Mouse (Mus musculus) small intestine, adult 2 months (tissue): ENCODE results near the gene Pgam1. TPM values are rescaled to one million over a fixed set of nuclear protein-coding genes. Genes with fewer than 3 reads are reported as not detected.
"Not testable (repeated sequence)": the region's sequence is repeated elsewhere in the genome, so short reads cannot be mapped to it uniquely, and the experiment has no call there.

Source experiments
- H3K27ac ChIP-seq: fragments of 200-500 bp; 2 replicates; pipeline ENCODE4 v1.5.1; 2012; ENCODE audit warnings: low read depth, low read length, control low read depth, inconsistent platforms; ENCODE audit not compliant: insufficient read depth
- H3K27me3 ChIP-seq: fragments of 200-500 bp; 2 replicates; pipeline ENCODE4 v1.6.1; 2012; ENCODE audit warnings: mild to moderate bottlenecking, moderate library complexity, low read length, inconsistent platforms; ENCODE audit not compliant: control insufficient read depth, insufficient read depth
- H3K36me3 ChIP-seq: fragments of 200-500 bp; 2 replicates; pipeline ENCODE4 v1.6.1; 2012; ENCODE audit warnings: mild to moderate bottlenecking, low read length, control low read depth, inconsistent platforms; ENCODE audit not compliant: control insufficient read depth, insufficient read depth
- H3K4me1 ChIP-seq: fragments of 200-500 bp; 2 replicates; pipeline ENCODE4 v1.6.1; 2012; ENCODE audit warnings: low read length, inconsistent platforms, mixed read lengths; ENCODE audit not compliant: control insufficient read depth, insufficient read depth, insufficient read length
- H3K4me3 ChIP-seq: fragments of 200-500 bp; 2 replicates; pipeline ENCODE4 v1.5.1; 2012; ENCODE audit warnings: low read depth, mild to moderate bottlenecking, control low read depth, inconsistent platforms, low read length, moderate library complexity
- CTCF ChIP-seq: fragments of 200-500 bp; IDR thresholded peaks from 2 replicates; pipeline ENCODE4 v1.5.1; 2012; ENCODE audit warnings: low read depth, mild to moderate bottlenecking, control low read depth, inconsistent platforms, low read length, moderate library complexity, mixed read lengths; ENCODE audit not compliant: insufficient replicate concordance, insufficient read length; ENCODE audit errors: extremely low read depth
- POLR2A ChIP-seq: fragments of 200-500 bp; IDR thresholded peaks from 2 replicates; pipeline ENCODE4 v1.6.1; 2012; ENCODE audit warnings: low read depth, mild to moderate bottlenecking, control low read depth, inconsistent platforms, low read length, moderate library complexity
- WGBS: fragments of 180-500 bp; shearing (Covaris S2); methylation state at CpG from one replicate; pipeline ENCODE4 v1.1.7; 2018; 5-methylcytosine and 5-hydroxymethylcytosine counted together
- polyA plus RNA-seq: library from polyadenylated mRNA; depleted of rRNA; stranded (reverse); fragments of >200 nt; gene quantifications from 2 replicates; pipeline ENCODE4 v1.2.3, GENCODE M21; 2012; rRNA removed

Pgam1 gene
- polyA plus RNA-seq = 159 and 216 TPM in 2 replicates

GRCm38 (mm10) chr19:41911178-41912073, at the start of gene Pgam1:
TSS of gene Pgam1 (plus strand) at chr19:41911923.
- Histone ChIP-seq H3K4me3 (peak within 1 kb of the TSS; percentile 98), H3K27me3 (no peaks in the 10 kb centered on the region), H3K36me3 (peaks cover 14% of the 10 kb centered on the region), H3K27ac (peak within 1 kb of the TSS; percentile 94), H3K4me1 (peaks cover 12% of the 10 kb centered on the region; the same call in 1 of the 2 replicates)
- TF ChIP-seq POLR2A (no peak), CTCF (no peak)
- WGBS = 3% methylated on average over 51 of the region's 54 CpGs

- TF ChIP-seq POLR2A (no peak), CTCF (no peak)
- H3K27ac ChIP-seq = no peak overlapping the region
- H3K4me3 ChIP-seq = no peak overlapping the region
- H3K27me3 ChIP-seq = no peaks in the 10 kb centered on the region
- H3K36me3 ChIP-seq = peaks cover 39% of the 10 kb centered on the region
- 71% methylated on average over 8 of the region's 8 CpGs for WGBS
- no peaks in the 10 kb centered on the region for H3K4me1 ChIP-seq
Measured at GRCm38 (mm10) chr19:41866707-41867106, 45.0 kb upstream of the Pgam1 start.

GRCm38 (mm10) chr19:41869296-41869695, 42.4 kb upstream of the Pgam1 start:
- Histone ChIP-seq H3K4me1 (no peaks in the 10 kb centered on the region), H3K27me3 (no peaks in the 10 kb centered on the region), H3K27ac (no peak overlapping the region), H3K36me3 (peaks cover 38% of the 10 kb centered on the region), H3K4me3 (no peak overlapping the region)
- TF ChIP-seq CTCF (no peak), POLR2A (no peak)
- WGBS = 95% methylated on average over 5 of the region's 5 CpGs

DNA sequence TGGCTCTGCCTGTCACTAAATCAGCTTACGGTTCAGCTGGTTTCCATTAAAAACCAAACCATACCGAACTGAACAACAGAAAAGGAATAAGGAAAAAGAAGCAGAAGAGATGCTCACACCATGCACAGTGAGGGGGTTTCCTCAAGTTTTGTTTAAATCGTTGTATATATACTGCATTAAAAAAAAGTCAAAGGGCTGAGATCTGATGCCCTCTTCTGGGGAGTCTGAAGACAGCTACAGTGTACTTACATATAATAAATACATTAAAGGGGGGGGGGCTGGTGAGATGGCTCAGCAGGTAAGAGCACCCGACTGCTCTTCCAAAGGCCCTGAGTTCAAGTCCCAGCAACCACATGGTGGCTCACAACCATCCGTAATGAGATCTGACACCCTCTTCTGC, 41.8 kb upstream of the Pgam1 start:
- peaks cover 38% of the 10 kb centered on the region for H3K36me3 ChIP-seq
- not testable (repeated sequence) for H3K4me3 ChIP-seq, H3K4me1 ChIP-seq, H3K27me3 ChIP-seq, H3K27ac ChIP-seq
- 64% methylated on average over 5 of the region's 5 CpGs for WGBS

- Histone ChIP-seq H3K27ac (no peak overlapping the region), H3K36me3 (peaks cover 36% of the 10 kb centered on the region), H3K4me1 (no peaks in the 10 kb centered on the region), H3K4me3 (no peak overlapping the region), H3K27me3 (no peaks in the 10 kb centered on the region)
- TF ChIP-seq POLR2A (no peak), CTCF (no peak)
- 91% methylated on average over 2 of the region's 2 CpGs for WGBS
Measured at GRCm38 (mm10) chr19:41872285-41872684, 39.4 kb upstream of the Pgam1 start.

GRCm38 (mm10) chr19:41874356-41874755, 37.4 kb upstream of the Pgam1 start:
- H3K36me3 ChIP-seq = peaks cover 36% of the 10 kb centered on the region
- H3K27me3 ChIP-seq = no peaks in the 10 kb centered on the region
- no peak for TF ChIP-seq CTCF
- H3K4me3 ChIP-seq = no peak overlapping the region
- 92% methylated on average over 14 of the region's 14 CpGs for WGBS
- no peaks in the 10 kb centered on the region for H3K4me1 ChIP-seq
- H3K27ac ChIP-seq = no peak overlapping the region

DNA sequence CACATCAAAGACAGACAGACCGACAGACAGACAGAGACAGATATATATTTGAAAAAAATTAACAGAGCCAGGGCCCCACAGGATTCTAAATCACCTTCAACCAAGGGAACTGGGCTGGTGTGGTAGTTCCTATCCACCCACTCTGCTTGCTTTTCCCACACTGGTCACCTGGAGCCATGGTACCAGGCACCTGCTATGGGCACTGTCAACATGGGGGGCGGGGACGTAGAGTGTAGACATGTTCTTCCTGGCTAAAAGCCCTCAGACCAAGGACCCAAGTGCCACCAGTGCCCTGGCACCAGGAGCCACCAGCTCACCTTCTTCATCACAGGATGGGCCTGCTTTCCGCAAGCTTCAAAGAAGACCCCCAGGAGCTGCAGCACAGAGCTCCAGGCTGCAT, 29.9 kb upstream of the Pgam1 start:
- no peak for TF ChIP-seq POLR2A
- no peak for TF ChIP-seq CTCF
- Histone ChIP-seq H3K4me3 (no peak overlapping the region), H3K4me1 (no peaks in the 10 kb centered on the region; the same call in 1 of the 2 replicates), H3K36me3 (peaks cover 33% of the 10 kb centered on the region), H3K27ac (no peak overlapping the region), H3K27me3 (no peaks in the 10 kb centered on the region)
- WGBS = 94% methylated on average over 4 of the region's 4 CpGs
